Mouse (Mus musculus) intestine, postnatal 0 days (tissue): ENCODE data around the gene Diexf. TPM values are rescaled to one million over a fixed set of nuclear protein-coding genes. Genes with fewer than 3 reads are reported as not detected.
A peak's percentile ranks its signal among the peaks of the same experiment; 100 is the strongest.

Source experiments
- ATAC-seq: fragments of 200-750 bp; cut with Nextera tagmentation; 2 replicates; pipeline ENCODE4 v1.8.0; 2017; ENCODE audit warnings: mild to moderate bottlenecking, moderate TSS enrichment, moderate library complexity
- H3K27ac ChIP-seq: fragments of 300-500 bp; sonication (generic); 2 replicates; pipeline ENCODE4 v1.5.1; 2014; ENCODE audit warnings: mild to moderate bottlenecking, low read depth, low read length, moderate library complexity
- H3K27me3 ChIP-seq: fragments of 300-500 bp; sonication (generic); replicated peaks from 2 replicates; pipeline ENCODE4 v1.6.1; 2014; ENCODE audit warnings: low read length, mixed read lengths; ENCODE audit not compliant: control insufficient read depth, insufficient read depth
- H3K36me3 ChIP-seq: fragments of 300-500 bp; sonication (generic); 2 replicates; pipeline ENCODE4 v1.6.1; 2014; ENCODE audit warnings: mild to moderate bottlenecking, moderate library complexity; ENCODE audit not compliant: control insufficient read depth, insufficient read depth
- H3K4me1 ChIP-seq: fragments of 300-500 bp; sonication (generic); replicated peaks from 2 replicates; pipeline ENCODE4 v1.6.1; 2014; ENCODE audit warnings: antibody characterized with exemption, low read length, mixed read lengths; ENCODE audit not compliant: control insufficient read depth, insufficient read depth
- H3K4me2 ChIP-seq: fragments of 300-500 bp; sonication (generic); replicated peaks from 2 replicates; pipeline ENCODE4 v1.6.1; 2014; ENCODE audit warnings: low read depth, mild to moderate bottlenecking, moderate library complexity
- H3K4me3 ChIP-seq: fragments of 300-500 bp; sonication (generic); 2 replicates; pipeline ENCODE4 v1.5.1; 2014; ENCODE audit warnings: low read depth, low read length
- H3K9ac ChIP-seq: fragments of 300-500 bp; sonication (generic); 2 replicates; pipeline ENCODE4 v1.6.1; 2014; ENCODE audit warnings: mild to moderate bottlenecking, low read depth, low read length
- H3K9me3 ChIP-seq: fragments of 300-500 bp; sonication (generic); 2 replicates; pipeline ENCODE4 v1.6.1; 2016; ENCODE audit warnings: mixed run types; ENCODE audit not compliant: control insufficient read depth
- CTCF ChIP-seq: sonication (generic); IDR thresholded peaks from 2 replicates; pipeline ENCODE4 v1.5.1; 2016; ENCODE audit warnings: low read depth, mild to moderate bottlenecking, control low read depth, antibody characterized with exemption, moderate library complexity
- WGBS: fragments of 180-500 bp; shearing (Covaris S2); extraction: QIAGEN DNeasy Blood & Tissue Kit; methylation state at CpG from one replicate; pipeline ENCODE4 v1.1.7; 2014; 5-methylcytosine and 5-hydroxymethylcytosine counted together
- polyA plus RNA-seq: library from polyadenylated mRNA; unstranded; fragments of >200 nt; fragmentation: Nextera tagmentation; extraction: Ambion mirVana; gene quantifications from 2 replicates; pipeline ENCODE4 v1.2.1, GENCODE M21; 2015

The Diexf gene
- 1.7 and 1.8 TPM in 2 replicates for polyA plus RNA-seq

DNA sequence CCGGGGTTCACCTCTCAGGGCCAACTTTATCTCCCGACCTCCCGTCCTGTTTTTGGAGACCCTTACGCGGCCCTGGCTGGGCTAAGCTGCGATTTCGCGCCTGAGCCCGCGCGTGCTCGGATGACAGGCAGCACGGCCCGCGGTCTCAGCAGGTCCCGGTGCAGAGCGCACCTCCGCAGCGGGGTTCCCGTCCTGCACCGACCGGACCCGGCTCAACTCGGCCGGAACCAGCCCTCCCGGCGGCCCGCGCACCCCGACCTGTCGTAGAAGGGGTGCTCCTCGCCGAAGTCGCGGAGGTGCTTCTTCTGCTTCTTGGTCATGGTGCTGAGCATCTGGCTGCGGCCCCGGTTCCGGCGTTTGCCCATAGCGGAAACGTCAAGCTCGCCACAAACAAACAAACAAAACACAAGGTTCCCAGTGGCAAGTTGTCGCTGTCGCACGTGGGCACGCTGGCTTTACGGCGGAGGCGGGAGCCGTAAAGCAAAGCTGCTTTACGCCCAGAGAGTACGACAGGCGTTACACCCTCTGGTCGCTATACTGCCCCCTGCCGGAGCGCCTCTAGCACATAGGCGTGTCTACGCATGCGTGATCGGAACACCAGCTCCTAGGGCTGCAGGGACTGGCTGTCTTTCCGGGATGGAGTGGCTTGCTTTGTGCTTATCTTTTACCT is at the start of gene Diexf:
TSS of gene Diexf (minus strand) at position 487 of the 670 bp plus-strand sequence.
- H3K4me3 ChIP-seq: peak within 1 kb of the TSS; percentile 96
- ATAC-seq: peak; percentile 85
- peak within 1 kb of the TSS; percentile 76 for H3K4me2 ChIP-seq
- H3K9me3 ChIP-seq: no peaks in the 10 kb centered on the region
- H3K27me3 ChIP-seq: no peaks in the 10 kb centered on the region
- peak; percentile 99 for TF ChIP-seq CTCF
- peak within 1 kb of the TSS; percentile 61 for H3K27ac ChIP-seq
- H3K9ac ChIP-seq: peak within 1 kb of the TSS; percentile 72
- peaks cover 19% of the 10 kb centered on the region for H3K36me3 ChIP-seq
- H3K4me1 ChIP-seq: no peaks in the 10 kb centered on the region
- under 1% methylated on average over 61 of the region's 61 CpGs for WGBS

- no peak for ATAC-seq
These were observed 44.2 kb upstream of the Diexf start for GRCm38 (mm10) chr1:193174143-193174733.

GRCm38 (mm10) chr1:193173810-193174129 is 43.7 kb upstream of the Diexf start:
- Histone ChIP-seq H3K4me1 (peaks cover 10% of the 10 kb centered on the region; the same call in 1 of the 2 replicates), H3K9ac (peak overlapping the region; percentile 45), H3K27ac (peak overlapping the region; percentile 54), H3K9me3 (no peaks in the 10 kb centered on the region), H3K27me3 (no peaks in the 10 kb centered on the region), H3K36me3 (no peaks in the 10 kb centered on the region; the same call in 1 of the 2 replicates), H3K4me2 (peak overlapping the region; percentile 68), H3K4me3 (peak overlapping the region; percentile 71)
- peak; percentile 44; the same call in 1 of the 2 replicates for ATAC-seq
- TF ChIP-seq CTCF: no peak
- 10% methylated on average over 9 of the region's 9 CpGs for WGBS

More at GRCm38 (mm10) chr1:193174143-193174733, 44.2 kb upstream of the Diexf start:
- H3K36me3 ChIP-seq: no peaks in the 10 kb centered on the region; the same call in 1 of the 2 replicates
- TF ChIP-seq CTCF: no peak
- H3K9me3 ChIP-seq: no peaks in the 10 kb centered on the region
- H3K4me2 ChIP-seq: peak overlapping the region; percentile 68
- H3K9ac ChIP-seq: peak overlapping the region; percentile 45
- H3K27ac ChIP-seq: peak overlapping the region; percentile 54
- 61% methylated on average over 13 of the region's 13 CpGs for WGBS
- H3K27me3 ChIP-seq: no peaks in the 10 kb centered on the region
- peak overlapping the region; percentile 71 for H3K4me3 ChIP-seq
- H3K4me1 ChIP-seq: peaks cover 10% of the 10 kb centered on the region; the same call in 1 of the 2 replicates

GRCm38 (mm10) chr1:193172991-193173809 is 43.1 kb upstream of the Diexf start:
- H3K36me3 ChIP-seq: peaks cover 4% of the 10 kb centered on the region; the same call in 1 of the 2 replicates
- under 1% methylated on average over 48 of the region's 48 CpGs for WGBS
- H3K27ac ChIP-seq: peak overlapping the region; percentile 54
- H3K9me3 ChIP-seq: no peaks in the 10 kb centered on the region
- H3K9ac ChIP-seq: peak overlapping the region; percentile 45
- no peaks in the 10 kb centered on the region for H3K27me3 ChIP-seq
- peak; percentile 95 for ATAC-seq
- peaks cover 9% of the 10 kb centered on the region; the same call in 1 of the 2 replicates for H3K4me1 ChIP-seq
- peak; percentile 32 for TF ChIP-seq CTCF
- H3K4me2 ChIP-seq: peak overlapping the region; percentile 68
- peak overlapping the region; percentile 71 for H3K4me3 ChIP-seq

GRCm38 (mm10) chr1:193169856-193170255 is 39.8 kb upstream of the Diexf start:
- Histone ChIP-seq H3K9me3 (no peaks in the 10 kb centered on the region), H3K4me2 (no peak overlapping the region), H3K4me3 (no peak overlapping the region), H3K27ac (peak overlapping the region; percentile 0; the same call in 1 of the 2 replicates), H3K9ac (no peak overlapping the region), H3K27me3 (no peaks in the 10 kb centered on the region), H3K4me1 (peaks cover 5% of the 10 kb centered on the region; the same call in 1 of the 2 replicates), H3K36me3 (peaks cover 29% of the 10 kb centered on the region)
- 32% methylated on average over 2 of the region's 2 CpGs for WGBS
- peak; percentile 65 for ATAC-seq
- TF ChIP-seq CTCF: no peak

GRCm38 (mm10) chr1:193169228-193169627 is 39.2 kb upstream of the Diexf start:
- Histone ChIP-seq H3K4me1 (peaks cover 3% of the 10 kb centered on the region; the same call in 1 of the 2 replicates), H3K4me3 (no peak overlapping the region), H3K27ac (no peak overlapping the region), H3K27me3 (no peaks in the 10 kb centered on the region), H3K9ac (no peak overlapping the region), H3K9me3 (no peaks in the 10 kb centered on the region), H3K4me2 (no peak overlapping the region), H3K36me3 (peaks cover 34% of the 10 kb centered on the region)
- WGBS: 72% methylated on average over 7 of the region's 7 CpGs
- TF ChIP-seq CTCF: no peak
- ATAC-seq: no peak
